Mouse (Mus musculus) embryo, embryonic 9.5 days (tissue): ENCODE data around the gene Kcna3.

ENCODE experiments used
- DNase-seq: peaks from one replicate; pipeline ENCODE4 v3.0.0-alpha.2; 2017; ENCODE audit errors: extremely low spot score

Kcna3 gene

GRCm38 (mm10) chr3:107035521-107036457 lies at the start of gene Kcna3:
TSS of gene Kcna3 (plus strand) at chr3:107036169.
- DNase-seq: peak; percentile 88

GRCm38 (mm10) chr3:106991334-106991733 lies 44.6 kb upstream of the Kcna3 start:
- DNase-seq: no peak

GRCm38 (mm10) chr3:106995347-106995746 lies 40.6 kb upstream of the Kcna3 start:
- DNase-seq: no peak

- DNase-seq: no peak
Observed at GRCm38 (mm10) chr3:106996186-106996585, 39.8 kb upstream of the Kcna3 start.

- DNase-seq: no peak
Observed at GRCm38 (mm10) chr3:106998370-106998769, 37.6 kb upstream of the Kcna3 start.

GRCm38 (mm10) chr3:107000165-107000564 lies 35.8 kb upstream of the Kcna3 start:
- DNase-seq: no peak

- DNase-seq: no peak
Observed at GRCm38 (mm10) chr3:107002249-107003123, 33.5 kb upstream of the Kcna3 start.

- DNase-seq: no peak
Observed at GRCm38 (mm10) chr3:107009329-107010076, 26.5 kb upstream of the Kcna3 start.

- no peak for DNase-seq
Observed at GRCm38 (mm10) chr3:107018286-107018685, 17.7 kb upstream of the Kcna3 start.

- no peak for DNase-seq
Observed at GRCm38 (mm10) chr3:107031547-107031946, 4.4 kb upstream of the Kcna3 start.

GRCm38 (mm10) chr3:107034776-107035175 lies 1.2 kb upstream of the Kcna3 start:
- DNase-seq: no peak

GRCm38 (mm10) chr3:107036458-107037039 lies 580 bp downstream of the Kcna3 start:
- DNase-seq: no peak

GRCm38 (mm10) chr3:107037105-107037504 lies 1.1 kb downstream of the Kcna3 start:
- no peak for DNase-seq

- DNase-seq: no peak
Observed at GRCm38 (mm10) chr3:107037536-107038155, 1.7 kb downstream of the Kcna3 start.

GRCm38 (mm10) chr3:107038156-107038536 lies 2.2 kb downstream of the Kcna3 start:
- no peak for DNase-seq

GRCm38 (mm10) chr3:107038661-107039223 lies 2.8 kb downstream of the Kcna3 start:
- peak; percentile 27 for DNase-seq

GRCm38 (mm10) chr3:107039306-107039705 lies 3.3 kb downstream of the Kcna3 start:
- DNase-seq: no peak

GRCm38 (mm10) chr3:107040408-107040807 lies 4.4 kb downstream of the Kcna3 start:
- DNase-seq: no peak

- DNase-seq: no peak
Observed at GRCm38 (mm10) chr3:107041718-107042117, 5.7 kb downstream of the Kcna3 start.

GRCm38 (mm10) chr3:107061468-107061867 lies 25.5 kb downstream of the Kcna3 start:
- no peak for DNase-seq

GRCm38 (mm10) chr3:107062771-107063170 lies 26.8 kb downstream of the Kcna3 start:
- DNase-seq: no peak
